In genomic region chr12:29798595-29799391, GRCm38 (mm10) we compare ENCODE assay signal across 23 mouse cellular contexts.
DNase-seq lines count a peak whose midpoint lies in the region; ATAC-seq and TF ChIP-seq lines count a peak whose summit lies in the region.
"Had no signal": no experiment of that assay in that cellular context is flagged by ENCODE, and none has a peak within 500 bp of the region (broad histone marks: within the 10 kb centered on the region; RNA-seq: fewer than 3 reads in every experiment).

No protein-coding gene starts in this region.

- DNase-seq in intestine, embryonic 14.5 days (ENCODE audit: low spot score): no peak
- DNase-seq in stomach, postnatal 0 days (ENCODE audit: low spot score): no peak
- no peak for DNase-seq in spleen, postnatal 10 days (ENCODE audit: low spot score in 2 of 2)
- DNase-seq in ovary, postnatal 36 days (ENCODE audit: low spot score): no peak
- DNase-seq: adrenal gland, adult 2 months; adrenal gland, postnatal 10 days; adrenal gland, postnatal 25 days; cerebellum, adult 11 months; cerebellum, adult 18-20 months; cerebellum, adult 8-10 months; cerebellum, adult 9-11 months; cerebellum, postnatal 14 days; cerebellum, postnatal 36 days; embryo, embryonic 11 days had no signal

- H3K27me3 ChIP-seq in intestine, embryonic 14.5 days (replicated peaks; ENCODE audit: control insufficient read depth, insufficient read depth, low read length): no peaks in the 10 kb centered on the region
- no peaks in the 10 kb centered on the region for H3K27me3 ChIP-seq in intestine, postnatal 0 days (replicated peaks; ENCODE audit: control insufficient read depth, insufficient read depth, low read length)
- no peaks in the 10 kb centered on the region for H3K27me3 ChIP-seq in stomach, embryonic 16.5 days (ENCODE audit: control insufficient read depth, insufficient read depth, low read length)
- no peaks in the 10 kb centered on the region for H3K27me3 ChIP-seq in stomach, postnatal 0 days (ENCODE audit: control insufficient read depth, insufficient read depth, low read length)
- no peaks in the 10 kb centered on the region for H3K27me3 ChIP-seq in intestine, embryonic 16.5 days (replicated peaks; ENCODE audit: control insufficient read depth, insufficient read depth, low read length)
- H3K27me3 ChIP-seq: embryonic facial prominence, embryonic 13.5 days; embryonic facial prominence, embryonic 15.5 days had no signal

- no peak overlapping the region for H3K9ac ChIP-seq in intestine, embryonic 14.5 days (ENCODE audit: low read length)
- H3K9ac ChIP-seq in intestine, postnatal 0 days (ENCODE audit: low read depth, low read length): no peak overlapping the region
- H3K9ac ChIP-seq in stomach, embryonic 16.5 days (ENCODE audit: low read length): no peak overlapping the region
- no peak overlapping the region for H3K9ac ChIP-seq in stomach, postnatal 0 days (ENCODE audit: low read length)
- no peak overlapping the region for H3K9ac ChIP-seq in intestine, embryonic 16.5 days (ENCODE audit: low read depth, low read length)
- H3K9ac ChIP-seq: embryonic facial prominence, embryonic 13.5 days; embryonic facial prominence, embryonic 15.5 days; forebrain, embryonic 12.5 days had no signal

- 34% methylated on average over 3 of the region's 3 CpGs for WGBS in intestine, embryonic 14.5 days
- 19% methylated on average over 3 of the region's 3 CpGs for WGBS in intestine, postnatal 0 days
- WGBS in stomach, embryonic 16.5 days: 46% methylated on average over 3 of the region's 3 CpGs
- 35% methylated on average over 3 of the region's 3 CpGs for WGBS in stomach, postnatal 0 days
- WGBS in intestine, embryonic 16.5 days: 24% methylated on average over 3 of the region's 3 CpGs

- TF ChIP-seq CTCF in intestine, postnatal 0 days (IDR thresholded peaks at IDR 0.05; ENCODE audit: low read depth): no peak
- no peak for TF ChIP-seq CTCF in stomach, postnatal 0 days (IDR thresholded peaks at IDR 0.05; ENCODE audit: low read depth)

- H3K9me3 ChIP-seq in intestine, embryonic 14.5 days (ENCODE audit: control insufficient read depth, low read length): no peaks in the 10 kb centered on the region
- H3K9me3 ChIP-seq in intestine, postnatal 0 days (ENCODE audit: control insufficient read depth): no peaks in the 10 kb centered on the region
- no peaks in the 10 kb centered on the region for H3K9me3 ChIP-seq in stomach, embryonic 16.5 days (replicated peaks; ENCODE audit: control insufficient read depth, low read length)
- no peaks in the 10 kb centered on the region for H3K9me3 ChIP-seq in stomach, postnatal 0 days (ENCODE audit: control insufficient read depth, low read length)
- H3K9me3 ChIP-seq in intestine, embryonic 16.5 days (ENCODE audit: control insufficient read depth, low read length): no peaks in the 10 kb centered on the region
- H3K9me3 ChIP-seq: embryonic facial prominence, embryonic 13.5 days; embryonic facial prominence, embryonic 15.5 days; forebrain, embryonic 10.5 days; forebrain, embryonic 12.5 days had no signal

- peak; percentile 53 for ATAC-seq in intestine, embryonic 14.5 days (replicated peaks; ENCODE audit: low FRiP score, low TSS enrichment, low read depth)
- ATAC-seq in intestine, postnatal 0 days: no peak
- ATAC-seq in stomach, embryonic 16.5 days (ENCODE audit: insufficient read depth, low FRiP score): 0 out of 2 replicates have a peak, but pooled peaks have one; percentile 21
- ATAC-seq in stomach, postnatal 0 days (ENCODE audit: low FRiP score, low TSS enrichment): no peak
- ATAC-seq in intestine, embryonic 16.5 days: peak; percentile 76
- ATAC-seq: forebrain, embryonic 14.5 days had no signal

- no peak for TF ChIP-seq EP300 in stomach, postnatal 0 days (optimal IDR thresholded peaks at IDR 0.05)

- no peaks in the 10 kb centered on the region for H3K4me1 ChIP-seq in intestine, embryonic 14.5 days (replicated peaks; ENCODE audit: control insufficient read depth, insufficient read depth, low read length)
- H3K4me1 ChIP-seq in intestine, postnatal 0 days (replicated peaks; ENCODE audit: control insufficient read depth, insufficient read depth, low read length): 0 out of 2 replicates have a peak, but pooled peaks cover 3% of the 10 kb centered on the region
- no peaks in the 10 kb centered on the region for H3K4me1 ChIP-seq in stomach, embryonic 16.5 days (ENCODE audit: control insufficient read depth, insufficient read depth, low read length)
- H3K4me1 ChIP-seq in stomach, postnatal 0 days (replicated peaks; ENCODE audit: control insufficient read depth, insufficient read depth): no peaks in the 10 kb centered on the region
- no peaks in the 10 kb centered on the region for H3K4me1 ChIP-seq in intestine, embryonic 16.5 days (ENCODE audit: control insufficient read depth, insufficient read depth, low read length)
- H3K4me1 ChIP-seq: embryonic facial prominence, embryonic 13.5 days; embryonic facial prominence, embryonic 15.5 days; forebrain, embryonic 12.5 days had no signal

- H3K4me3 ChIP-seq in intestine, embryonic 14.5 days (ENCODE audit: low read depth, low read length): no peak overlapping the region
- H3K4me3 ChIP-seq in intestine, postnatal 0 days (ENCODE audit: low read depth, low read length): no peak overlapping the region
- H3K4me3 ChIP-seq in stomach, embryonic 16.5 days (replicated peaks; ENCODE audit: low read length): no peak overlapping the region
- no peak overlapping the region for H3K4me3 ChIP-seq in stomach, postnatal 0 days (ENCODE audit: low read depth, low read length)
- no peak overlapping the region for H3K4me3 ChIP-seq in intestine, embryonic 16.5 days (ENCODE audit: low read length)
- H3K4me3 ChIP-seq: embryonic facial prominence, embryonic 13.5 days; embryonic facial prominence, embryonic 15.5 days; erythroblast, embryonic 14.5 days; forebrain, embryonic 10.5 days; forebrain, embryonic 12.5 days had no signal

- H3K36me3 ChIP-seq in intestine, embryonic 14.5 days (ENCODE audit: control insufficient read depth, insufficient read depth, low read length): no peaks in the 10 kb centered on the region
- no peaks in the 10 kb centered on the region for H3K36me3 ChIP-seq in intestine, postnatal 0 days (ENCODE audit: control insufficient read depth, insufficient read depth)
- no peaks in the 10 kb centered on the region for H3K36me3 ChIP-seq in stomach, embryonic 16.5 days (ENCODE audit: control insufficient read depth, insufficient read depth, low read length)
- no peaks in the 10 kb centered on the region for H3K36me3 ChIP-seq in stomach, postnatal 0 days (ENCODE audit: control insufficient read depth, insufficient read depth, low read length)
- no peaks in the 10 kb centered on the region for H3K36me3 ChIP-seq in intestine, embryonic 16.5 days (ENCODE audit: control insufficient read depth, insufficient read depth, low read length)
- H3K36me3 ChIP-seq: embryonic facial prominence, embryonic 13.5 days; embryonic facial prominence, embryonic 15.5 days; forebrain, embryonic 10.5 days; forebrain, embryonic 12.5 days had no signal

- no peak overlapping the region for H3K4me2 ChIP-seq in intestine, embryonic 14.5 days (ENCODE audit: low read length)
- H3K4me2 ChIP-seq in intestine, postnatal 0 days (replicated peaks; ENCODE audit: low read depth): no peak overlapping the region
- no peak overlapping the region for H3K4me2 ChIP-seq in stomach, embryonic 16.5 days (ENCODE audit: low read depth, low read length)
- no peak overlapping the region for H3K4me2 ChIP-seq in stomach, postnatal 0 days (replicated peaks; ENCODE audit: low read depth)
- H3K4me2 ChIP-seq in intestine, embryonic 16.5 days (ENCODE audit: low read depth, low read length): no peak overlapping the region
- H3K4me2 ChIP-seq: embryonic facial prominence, embryonic 13.5 days; embryonic facial prominence, embryonic 15.5 days; forebrain, embryonic 12.5 days had no signal

- no peak overlapping the region for H3K27ac ChIP-seq in intestine, embryonic 14.5 days (ENCODE audit: low read depth)
- no peak overlapping the region for H3K27ac ChIP-seq in intestine, postnatal 0 days (ENCODE audit: low read depth, low read length)
- no peak overlapping the region for H3K27ac ChIP-seq in stomach, embryonic 16.5 days (ENCODE audit: low read length)
- H3K27ac ChIP-seq in stomach, postnatal 0 days (replicated peaks): no peak overlapping the region
- H3K27ac ChIP-seq in intestine, embryonic 16.5 days (ENCODE audit: low read length): no peak overlapping the region
- H3K27ac ChIP-seq: embryonic facial prominence, embryonic 13.5 days; embryonic facial prominence, embryonic 15.5 days; forebrain, embryonic 10.5 days; forebrain, embryonic 12.5 days had no signal

Comparison
In these comparisons a context has a peak if more than half of its experiments do, and no peak if none do; other contexts are left out.
1. ATAC-seq: peak in intestine, embryonic 14.5 days (single experiment), stomach, embryonic 16.5 days (single experiment) and intestine, embryonic 16.5 days (single experiment); none in intestine, postnatal 0 days (single experiment) and stomach, postnatal 0 days (single experiment).